Mouse (Mus musculus): ENCODE measurements at regions not wholly inside any gene's neighbourhood (a gene's known extent, or its start where the extent isn't known, plus 50 kb on each side); places are given as distances from the start of the nearest gene placed in this dataset.

DNA sequence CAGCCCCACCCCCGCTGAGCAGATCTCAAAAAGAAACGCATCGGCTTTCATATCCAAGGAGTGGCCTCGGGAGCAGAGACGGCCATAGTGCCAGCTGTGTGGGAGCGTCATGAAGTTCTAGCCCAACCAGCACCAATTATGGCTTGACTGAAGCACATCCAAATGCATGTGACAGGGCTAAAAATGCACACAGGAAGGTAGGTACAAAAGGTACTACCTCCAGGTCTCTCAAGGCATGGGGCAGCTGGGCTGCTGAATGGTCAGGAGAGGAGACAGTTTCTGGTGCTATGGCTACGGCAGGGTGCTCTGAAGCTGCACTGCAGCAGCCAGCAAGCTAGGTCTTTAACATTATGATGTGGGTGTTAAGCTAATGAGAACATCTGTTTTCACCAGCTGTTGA, 83.1 kb upstream of the Col1a2 start:
- TF ChIP-seq CTCF (IDR thresholded peaks at IDR 0.05; ENCODE audit: low read depth, low read length) (no peak), POLR2A (IDR thresholded peaks at IDR 0.05; ENCODE audit: extremely low read depth, insufficient read depth, low read length) (no peak)

Measured in liver, adult 2 months (tissue).